Comparison of ENCODE assay signal across 8 mouse cellular contexts in genomic region chr4:88406887-88407696, GRCm38 (mm10). TPM values are rescaled to one million over a fixed set of nuclear protein-coding genes. Genes with fewer than 3 reads are reported as not detected.
DNase-seq lines count a peak whose midpoint lies in the region; ATAC-seq and TF ChIP-seq lines count a peak whose summit lies in the region.

No protein-coding gene starts in this region.

- no peak overlapping the region for H3K4me2 ChIP-seq in embryonic facial prominence, embryonic 11.5 days (ENCODE audit: low read depth, low read length)
- no peak overlapping the region for H3K4me2 ChIP-seq in hindbrain, embryonic 12.5 days (replicated peaks)
- H3K4me2 ChIP-seq in lung, postnatal 0 days (replicated peaks; ENCODE audit: low read depth, low read length) = no peak overlapping the region

- ATAC-seq in embryonic facial prominence, embryonic 11.5 days (replicated peaks; ENCODE audit: insufficient number of reproducible peaks, low FRiP score, low TSS enrichment, low read depth) = no peak
- peak; percentile 88 for ATAC-seq in hindbrain, embryonic 12.5 days (ENCODE audit: low FRiP score)
- ATAC-seq in lung, postnatal 0 days = peak; percentile 55
- peak; percentile 58; the same call in 1 of the 2 replicates for ATAC-seq in neutrophil, adult 5-6 weeks (ENCODE audit: extremely low read depth, insufficient number of reproducible peaks, low FRiP score, poor library complexity, severe bottlenecking)

- WGBS in embryonic facial prominence, embryonic 11.5 days = 92% methylated on average over 4 of the region's 4 CpGs
- 74% methylated on average over 4 of the region's 4 CpGs for WGBS in hindbrain, embryonic 12.5 days
- 72% methylated on average over 4 of the region's 4 CpGs for WGBS in lung, postnatal 0 days

- no peaks in the 10 kb centered on the region for H3K9me3 ChIP-seq in embryonic facial prominence, embryonic 11.5 days (replicated peaks; ENCODE audit: control insufficient read depth, low read length)
- H3K9me3 ChIP-seq in hindbrain, embryonic 12.5 days (replicated peaks) = no peaks in the 10 kb centered on the region
- no peaks in the 10 kb centered on the region for H3K9me3 ChIP-seq in lung, postnatal 0 days (ENCODE audit: low read length)

- DNase-seq in 416B (ENCODE audit: low read depth) = peak; percentile 57
- DNase-seq in adrenal gland, adult 2 months = peak; percentile 50
- peak; percentile 6 for DNase-seq in embryonic facial prominence, embryonic 11.5 days (ENCODE audit: low spot score)
- peak; percentile 67 for DNase-seq in lung, postnatal 0 days (ENCODE audit: low spot score)
- no peak for DNase-seq in urinary bladder, postnatal 14 days (ENCODE audit: low spot score)
- no peak for DNase-seq in natural killer cell, adult 2 months (ENCODE audit: low spot score in 2 of 2)

- H3K4me1 ChIP-seq in embryonic facial prominence, embryonic 11.5 days (ENCODE audit: control insufficient read depth, insufficient read depth, low read length) = no peaks in the 10 kb centered on the region
- H3K4me1 ChIP-seq in hindbrain, embryonic 12.5 days = peaks cover 4% of the 10 kb centered on the region; the same call in 1 of the 2 replicates
- no peaks in the 10 kb centered on the region for H3K4me1 ChIP-seq in lung, postnatal 0 days (ENCODE audit: insufficient read depth, low read depth, low read length)

- no peak overlapping the region for H3K27ac ChIP-seq in embryonic facial prominence, embryonic 11.5 days (replicated peaks; ENCODE audit: low read depth, low read length)
- no peak overlapping the region for H3K27ac ChIP-seq in hindbrain, embryonic 12.5 days
- no peak overlapping the region for H3K27ac ChIP-seq in lung, postnatal 0 days (ENCODE audit: low read length)

- no peak for TF ChIP-seq CTCF in lung, postnatal 0 days (IDR thresholded peaks at IDR 0.05)

- H3K9ac ChIP-seq in embryonic facial prominence, embryonic 11.5 days (replicated peaks; ENCODE audit: low read length) = no peak overlapping the region
- no peak overlapping the region for H3K9ac ChIP-seq in hindbrain, embryonic 12.5 days
- H3K9ac ChIP-seq in lung, postnatal 0 days (replicated peaks; ENCODE audit: low read depth) = no peak overlapping the region

- H3K36me3 ChIP-seq in embryonic facial prominence, embryonic 11.5 days (replicated peaks; ENCODE audit: control insufficient read depth, insufficient read depth, low read depth, low read length) = no peaks in the 10 kb centered on the region
- no peaks in the 10 kb centered on the region for H3K36me3 ChIP-seq in hindbrain, embryonic 12.5 days
- 0 out of 2 replicates have a peak, but pooled peaks cover 4% of the 10 kb centered on the region for H3K36me3 ChIP-seq in lung, postnatal 0 days (ENCODE audit: insufficient read depth, low read length)

- no peak for TF ChIP-seq EP300 in lung, postnatal 0 days (IDR thresholded peaks at IDR 0.05)

- H3K4me3 ChIP-seq in embryonic facial prominence, embryonic 11.5 days (ENCODE audit: low read depth, low read length) = no peak overlapping the region
- H3K4me3 ChIP-seq in hindbrain, embryonic 12.5 days = no peak overlapping the region
- H3K4me3 ChIP-seq in lung, postnatal 0 days (ENCODE audit: low read depth, low read length) = no peak overlapping the region

- H3K27me3 ChIP-seq in embryonic facial prominence, embryonic 11.5 days (ENCODE audit: control insufficient read depth, insufficient read depth, low read length) = no peaks in the 10 kb centered on the region
- no peaks in the 10 kb centered on the region for H3K27me3 ChIP-seq in hindbrain, embryonic 12.5 days
- H3K27me3 ChIP-seq in lung, postnatal 0 days (replicated peaks; ENCODE audit: insufficient read depth, low read length) = no peaks in the 10 kb centered on the region

RNA-seq across cellular contexts. Expression of gene Hacd4, which starts 31.6 kb away (rescaled TPM):
- 1 to 10 TPM; 4.1 to 4.8 TPM for total RNA-seq in adrenal gland, adult 2 months (2021)
- polyA plus RNA-seq in adrenal gland, adult 2 months (2012; rRNA removed) = 0.41 and 0.43 TPM in 2 replicates
- 4.4 and 6.2 TPM in 2 replicates for polyA plus RNA-seq in embryonic facial prominence, embryonic 11.5 days (2014; fragmentation: Nextera tagmentation; extraction: Ambion mirVana)
- 3.9 TPM in 2 replicates for polyA plus RNA-seq in hindbrain, embryonic 12.5 days (2016; fragmentation: Nextera tagmentation; extraction: Ambion mirVana)
- 10.2 and 11.3 TPM in 2 replicates for polyA plus RNA-seq in lung, postnatal 0 days (2015; fragmentation: Nextera tagmentation; extraction: Ambion mirVana)
- total RNA-seq in neutrophil, adult 5-6 weeks (2017) = 68.3 and 71.2 TPM in 2 replicates

Comparison
In these comparisons a context has a peak if more than half of its experiments do, and no peak if none do; other contexts are left out.
1. DNase-seq: peak in 416B (single experiment), adrenal gland, adult 2 months (single experiment), embryonic facial prominence, embryonic 11.5 days (single experiment) and lung, postnatal 0 days (single experiment); none in urinary bladder, postnatal 14 days (single experiment) and natural killer cell, adult 2 months (0 of 2).